Mouse (Mus musculus): ENCODE measurements around the gene Sh2d4b. TPM values are rescaled to one million over a fixed set of nuclear protein-coding genes. Genes with fewer than 3 reads are reported as not detected.
A peak's percentile ranks its signal among the peaks of the same experiment; 100 is the strongest.

Sh2d4b gene
- polyA plus RNA-seq, 1 experiment from 2014 or later: 1.6 TPM

- no peaks in the 10 kb centered on the region for H3K27me3 ChIP-seq
- H3K4me3 ChIP-seq: no peak overlapping the region
- H3K4me1 ChIP-seq (replicated peaks): no peaks in the 10 kb centered on the region
- peak; percentile 36; the same call in 1 of the 2 replicates for ATAC-seq (ENCODE audit: low read depth)
- no peaks in the 10 kb centered on the region for H3K9me3 ChIP-seq
- 58% methylated on average over 1 of the region's 1 CpGs for WGBS
- H3K27ac ChIP-seq (replicated peaks): no peak overlapping the region
- H3K9ac ChIP-seq: no peak overlapping the region
- no peak overlapping the region for H3K4me2 ChIP-seq
- H3K36me3 ChIP-seq: no peaks in the 10 kb centered on the region
These were observed 101.5 kb downstream of the Sh2d4b start for GRCm38 (mm10) chr14:40791606-40792005.

GRCm38 (mm10) chr14:40789110-40789509 lies 104.0 kb downstream of the Sh2d4b start:
- H3K9me3 ChIP-seq: no peaks in the 10 kb centered on the region
- peak; percentile 63 for ATAC-seq (ENCODE audit: low read depth)
- no peaks in the 10 kb centered on the region for H3K4me1 ChIP-seq (replicated peaks)
- H3K4me2 ChIP-seq: no peak overlapping the region
- H3K4me3 ChIP-seq: no peak overlapping the region
- no peaks in the 10 kb centered on the region for H3K27me3 ChIP-seq
- H3K27ac ChIP-seq (replicated peaks): no peak overlapping the region
- 21% methylated on average over 3 of the region's 3 CpGs for WGBS
- H3K9ac ChIP-seq: no peak overlapping the region
- no peaks in the 10 kb centered on the region for H3K36me3 ChIP-seq

GRCm38 (mm10) chr14:40769097-40770090 lies 123.7 kb downstream of the Sh2d4b start:
- no peaks in the 10 kb centered on the region for H3K4me1 ChIP-seq (replicated peaks)
- no peak overlapping the region for H3K4me2 ChIP-seq
- no peaks in the 10 kb centered on the region for H3K27me3 ChIP-seq
- H3K27ac ChIP-seq (replicated peaks): no peak overlapping the region
- no peak overlapping the region for H3K9ac ChIP-seq
- H3K9me3 ChIP-seq: no peaks in the 10 kb centered on the region
- WGBS: 66% methylated on average over 7 of the region's 7 CpGs
- H3K36me3 ChIP-seq: no peaks in the 10 kb centered on the region
- no peak for ATAC-seq (ENCODE audit: low read depth)
- no peak overlapping the region for H3K4me3 ChIP-seq

Other genes with a start within 250 kb of the Sh2d4b start
- gene Tspan14, start 73.5 kb upstream of the Sh2d4b start, polyA plus RNA-seq (2015; fragmentation: Nextera tagmentation; extraction: Ambion mirVana): 78.5 and 87.4 TPM in 2 replicates
- gene Fam213a, start 120.5 kb upstream of the Sh2d4b start, polyA plus RNA-seq (2015; fragmentation: Nextera tagmentation; extraction: Ambion mirVana): 69.1 and 73.4 TPM in 2 replicates
- 0.39 TPM in 1 of 2 replicates, not detected in the other for gene Dydc2, start 175.9 kb upstream of the Sh2d4b start, polyA plus RNA-seq (2015; fragmentation: Nextera tagmentation; extraction: Ambion mirVana)
- gene Dydc1, start 179.6 kb upstream of the Sh2d4b start, polyA plus RNA-seq (2015; fragmentation: Nextera tagmentation; extraction: Ambion mirVana): not detected in 2 replicates
- gene Mat1a, start 211.8 kb upstream of the Sh2d4b start, polyA plus RNA-seq (2015; fragmentation: Nextera tagmentation; extraction: Ambion mirVana): not detected in 2 replicates
- gene Sftpa1, start 238.5 kb upstream of the Sh2d4b start, polyA plus RNA-seq (2015; fragmentation: Nextera tagmentation; extraction: Ambion mirVana): 0.22 and 0.31 TPM in 2 replicates